In genomic region chr10:71349290-71349689, GRCm38 (mm10) we compare ENCODE assay signal across 8 mouse cellular contexts. TPM values are rescaled to one million over a fixed set of nuclear protein-coding genes. Genes with fewer than 3 reads are reported as not detected.
DNase-seq lines count a peak whose midpoint lies in the region; ATAC-seq lines count a peak whose summit lies in the region.

No protein-coding gene starts in this region.

- peak; percentile 55 for ATAC-seq in granulocyte monocyte progenitor cell, adult 5-6 weeks (replicated peaks; ENCODE audit: poor library complexity, severe bottlenecking)
- ATAC-seq in lung, embryonic 15.5 days (ENCODE audit: borderline replicate concordance, extremely low read depth, low FRiP score, low TSS enrichment) = no peak
- ATAC-seq in stomach, embryonic 16.5 days (ENCODE audit: insufficient read depth, low FRiP score) = no peak

- H3K9me3 ChIP-seq in lung, embryonic 15.5 days = no peaks in the 10 kb centered on the region
- no peaks in the 10 kb centered on the region for H3K9me3 ChIP-seq in stomach, embryonic 16.5 days (replicated peaks; ENCODE audit: control insufficient read depth, low read length)

- H3K27me3 ChIP-seq in lung, embryonic 15.5 days = no peaks in the 10 kb centered on the region
- no peaks in the 10 kb centered on the region for H3K27me3 ChIP-seq in stomach, embryonic 16.5 days (ENCODE audit: control insufficient read depth, insufficient read depth, low read length)

- peak overlapping the region; percentile 80 for H3K4me3 ChIP-seq in lung, embryonic 15.5 days
- peak overlapping the region; percentile 91 for H3K4me3 ChIP-seq in stomach, embryonic 16.5 days (replicated peaks; ENCODE audit: low read length)

- no peak overlapping the region for H3K9ac ChIP-seq in lung, embryonic 15.5 days
- no peak overlapping the region for H3K9ac ChIP-seq in stomach, embryonic 16.5 days (ENCODE audit: low read length)

- H3K36me3 ChIP-seq in lung, embryonic 15.5 days = no peaks in the 10 kb centered on the region
- no peaks in the 10 kb centered on the region for H3K36me3 ChIP-seq in stomach, embryonic 16.5 days (ENCODE audit: control insufficient read depth, insufficient read depth, low read length)

- intact Hi-C loops in left cerebral cortex, postnatal 36 days (cut with DNase I) = no loop called here

- WGBS in lung, embryonic 15.5 days = 77% methylated on average over 1 of the region's 1 CpGs
- 79% methylated on average over 1 of the region's 1 CpGs for WGBS in stomach, embryonic 16.5 days

- DNase-seq in lung, adult 18-20 months = peak; percentile 20 to 50
- DNase-seq in lung, postnatal 25 days (ENCODE audit: low spot score) = no peak
- DNase-seq in left cerebral cortex, postnatal 36 days (ENCODE audit: low spot score in 2 of 2) = no peak
- no peak for DNase-seq in adrenal gland, postnatal 25 days
- no peak for DNase-seq in embryo, embryonic 11 days

- H3K4me2 ChIP-seq in lung, embryonic 15.5 days = peak overlapping the region; percentile 85
- H3K4me2 ChIP-seq in stomach, embryonic 16.5 days (ENCODE audit: low read depth, low read length) = peak overlapping the region; percentile 71

- no peak overlapping the region for H3K27ac ChIP-seq in lung, embryonic 15.5 days
- H3K27ac ChIP-seq in stomach, embryonic 16.5 days (ENCODE audit: low read length) = no peak overlapping the region

- H3K4me1 ChIP-seq in lung, embryonic 15.5 days = peaks cover 20% of the 10 kb centered on the region
- peaks cover 12% of the 10 kb centered on the region for H3K4me1 ChIP-seq in stomach, embryonic 16.5 days (ENCODE audit: control insufficient read depth, insufficient read depth, low read length)

RNA-seq across cellular contexts. Expression of gene Ipmk, which starts 1.7 kb away (rescaled TPM):
- 20.5 and 25.2 TPM in 2 replicates for total RNA-seq in granulocyte monocyte progenitor cell, adult 5-6 weeks (2014; fragmentation: Nextera tagmentation)
- total RNA-seq in granulocyte monocyte progenitor cell, adult 5-6 weeks (2017) = 24.4 and 28.6 TPM in 2 replicates
- 13.7 and 14.9 TPM in 2 replicates for polyA plus RNA-seq in lung, embryonic 15.5 days (2015; fragmentation: Nextera tagmentation; extraction: Ambion mirVana)
- polyA plus RNA-seq in stomach, embryonic 16.5 days (2015; fragmentation: Nextera tagmentation; extraction: Ambion mirVana) = 11.0 and 12.3 TPM in 2 replicates
- total RNA-seq in left cerebral cortex, postnatal 36 days (2021) = 10 to 100 TPM; 29.7 to 30.3 TPM
- total RNA-seq in adrenal gland, postnatal 25 days (2021) = 17.2 and 21.9 TPM in 2 replicates

RNA-seq across cellular contexts. Expression of gene Cisd1, which starts 4.5 kb away (rescaled TPM):
- total RNA-seq in granulocyte monocyte progenitor cell, adult 5-6 weeks (2014; fragmentation: Nextera tagmentation) = 33.2 and 35.9 TPM in 2 replicates
- 12.7 and 13.5 TPM in 2 replicates for total RNA-seq in granulocyte monocyte progenitor cell, adult 5-6 weeks (2017)
- 93.0 and 96.5 TPM in 2 replicates for polyA plus RNA-seq in lung, embryonic 15.5 days (2015; fragmentation: Nextera tagmentation; extraction: Ambion mirVana)
- polyA plus RNA-seq in stomach, embryonic 16.5 days (2015; fragmentation: Nextera tagmentation; extraction: Ambion mirVana) = 92.8 and 103 TPM in 2 replicates
- total RNA-seq in left cerebral cortex, postnatal 36 days (2021) = 100 to 1,000 TPM; 120 to 139 TPM
- total RNA-seq in adrenal gland, postnatal 25 days (2021) = 95.3 and 110 TPM in 2 replicates

Comparison
In these comparisons a context has a peak if more than half of its experiments do, and no peak if none do; other contexts are left out.
1. DNase-seq: peak in lung, adult 18-20 months (2 of 2); none in lung, postnatal 25 days (single experiment), left cerebral cortex, postnatal 36 days (0 of 2), adrenal gland, postnatal 25 days (single experiment) and embryo, embryonic 11 days (single experiment).